Mouse (Mus musculus) intestine, embryonic 14.5 days (tissue): Measurements from ENCODE around the gene Filip1. TPM values are rescaled to one million over a fixed set of nuclear protein-coding genes. Genes with fewer than 3 reads are reported as not detected.

ENCODE experiments used
- ATAC-seq: fragments of 200-750 bp; cut with Nextera tagmentation; replicated peaks from 2 replicates; pipeline ENCODE4 v1.8.0; 2017; ENCODE audit warnings: low read depth, moderate number of reproducible peaks, moderate TSS enrichment, moderate library complexity; ENCODE audit not compliant: low FRiP score, low TSS enrichment
- DNase-seq: peaks from one replicate; pipeline ENCODE4 v3.0.0-alpha.2; 2018; ENCODE audit warnings: low spot score
- H3K27ac ChIP-seq: fragments of 300-500 bp; sonication (generic); 2 replicates; pipeline ENCODE4 v1.5.1; 2014; ENCODE audit warnings: low read depth, mild to moderate bottlenecking, control low read depth
- H3K27me3 ChIP-seq: fragments of 300-500 bp; sonication (generic); replicated peaks from 2 replicates; pipeline ENCODE4 v1.6.1; 2014; ENCODE audit warnings: low read length, control low read depth; ENCODE audit not compliant: control insufficient read depth, insufficient read depth
- H3K36me3 ChIP-seq: fragments of 300-500 bp; sonication (generic); 2 replicates; pipeline ENCODE4 v1.6.1; 2014; ENCODE audit warnings: low read length, control low read depth; ENCODE audit not compliant: control insufficient read depth, insufficient read depth
- H3K4me1 ChIP-seq: fragments of 300-500 bp; sonication (generic); replicated peaks from 2 replicates; pipeline ENCODE4 v1.6.1; 2014; ENCODE audit warnings: low read length, control low read depth, mixed read lengths; ENCODE audit not compliant: control insufficient read depth, insufficient read depth
- H3K4me2 ChIP-seq: fragments of 300-500 bp; sonication (generic); 2 replicates; pipeline ENCODE4 v1.6.1; 2014; ENCODE audit warnings: low read length
- H3K4me3 ChIP-seq: fragments of 300-500 bp; sonication (generic); 2 replicates; pipeline ENCODE4 v1.5.1; 2014; ENCODE audit warnings: low read depth, low read length, control low read depth, mixed read lengths
- H3K9ac ChIP-seq: fragments of 300-500 bp; sonication (generic); 2 replicates; pipeline ENCODE4 v1.6.1; 2014; ENCODE audit warnings: mild to moderate bottlenecking, low read length
- H3K9me3 ChIP-seq: fragments of 300-500 bp; sonication (generic); 2 replicates; pipeline ENCODE4 v1.6.1; 2016; ENCODE audit warnings: low read length, control low read depth; ENCODE audit not compliant: control insufficient read depth
- WGBS: fragments of 180-500 bp; shearing (Covaris S2); extraction: QIAGEN DNeasy Blood & Tissue Kit; methylation state at CpG from one replicate; pipeline ENCODE4 v1.1.7; 2014; 5-methylcytosine and 5-hydroxymethylcytosine counted together
- polyA plus RNA-seq: library from polyadenylated mRNA; unstranded; fragments of >200 nt; fragmentation: Nextera tagmentation; extraction: Ambion mirVana; gene quantifications from 2 replicates; pipeline ENCODE4 v1.2.1, GENCODE M21; 2014

The Filip1 gene
- polyA plus RNA-seq, 1 experiment from 2014 or later, result 7.2 TPM

GRCm38 (mm10) chr9:79948376-79948775, 64.3 kb downstream of the Filip1 start:
- Histone ChIP-seq H3K4me3 (no peak overlapping the region), H3K4me2 (no peak overlapping the region), H3K9ac (no peak overlapping the region), H3K4me1 (peaks cover 20% of the 10 kb centered on the region), H3K36me3 (no peaks in the 10 kb centered on the region), H3K27me3 (no peaks in the 10 kb centered on the region), H3K9me3 (no peaks in the 10 kb centered on the region), H3K27ac (no peak overlapping the region)
- WGBS, result 80% methylated on average over 2 of the region's 2 CpGs
- DNase-seq (no peak), ATAC-seq (no peak)

GRCm38 (mm10) chr9:79947973-79948372, 64.7 kb downstream of the Filip1 start:
- no peak for ATAC-seq
- DNase-seq, result no peak
- WGBS, result 71% methylated on average over 2 of the region's 2 CpGs
- Histone ChIP-seq H3K27me3 (no peaks in the 10 kb centered on the region), H3K4me2 (no peak overlapping the region), H3K36me3 (no peaks in the 10 kb centered on the region), H3K4me3 (no peak overlapping the region), H3K27ac (no peak overlapping the region), H3K4me1 (peaks cover 20% of the 10 kb centered on the region), H3K9ac (no peak overlapping the region), H3K9me3 (no peaks in the 10 kb centered on the region)

- Histone ChIP-seq H3K4me1 (peaks cover 16% of the 10 kb centered on the region; the same call in 1 of the 2 replicates), H3K9me3 (no peaks in the 10 kb centered on the region), H3K36me3 (no peaks in the 10 kb centered on the region), H3K4me2 (no peak overlapping the region), H3K4me3 (no peak overlapping the region), H3K27ac (no peak overlapping the region), H3K27me3 (no peaks in the 10 kb centered on the region), H3K9ac (no peak overlapping the region)
- DNase-seq (no peak), ATAC-seq (no peak)
- 76% methylated on average over 3 of the region's 3 CpGs for WGBS
Observed at GRCm38 (mm10) chr9:79947414-79947813, 65.2 kb downstream of the Filip1 start.

GRCm38 (mm10) chr9:79944872-79945271, 67.8 kb downstream of the Filip1 start:
- Histone ChIP-seq H3K4me1 (peaks cover 10% of the 10 kb centered on the region; the same call in 1 of the 2 replicates), H3K27me3 (no peaks in the 10 kb centered on the region), H3K4me3 (no peak overlapping the region), H3K9ac (no peak overlapping the region), H3K4me2 (peak overlapping the region; percentile 18), H3K27ac (peak overlapping the region; percentile 64), H3K9me3 (no peaks in the 10 kb centered on the region), H3K36me3 (no peaks in the 10 kb centered on the region)
- WGBS, result 32% methylated on average over 6 of the region's 6 CpGs
- no peak for DNase-seq
- ATAC-seq, result no peak

GRCm38 (mm10) chr9:79943986-79944385, 68.7 kb downstream of the Filip1 start:
- H3K27me3 ChIP-seq, result no peaks in the 10 kb centered on the region
- H3K27ac ChIP-seq, result peak overlapping the region; percentile 64; the same call in 1 of the 2 replicates
- peaks cover 10% of the 10 kb centered on the region; the same call in 1 of the 2 replicates for H3K4me1 ChIP-seq
- H3K36me3 ChIP-seq, result no peaks in the 10 kb centered on the region
- H3K9ac ChIP-seq, result no peak overlapping the region
- H3K4me3 ChIP-seq, result no peak overlapping the region
- no peak overlapping the region for H3K4me2 ChIP-seq
- 20% methylated on average over 10 of the region's 10 CpGs for WGBS
- H3K9me3 ChIP-seq, result no peaks in the 10 kb centered on the region
- ATAC-seq (no peak), DNase-seq (no peak)

- Histone ChIP-seq H3K9ac (no peak overlapping the region), H3K4me2 (no peak overlapping the region), H3K36me3 (no peaks in the 10 kb centered on the region), H3K4me1 (no peaks in the 10 kb centered on the region), H3K4me3 (no peak overlapping the region), H3K27me3 (no peaks in the 10 kb centered on the region), H3K27ac (no peak overlapping the region), H3K9me3 (no peaks in the 10 kb centered on the region)
- DNase-seq, result no peak
- 74% methylated on average over 11 of the region's 11 CpGs for WGBS
- no peak for ATAC-seq
Observed at GRCm38 (mm10) chr9:79938416-79939206, 74.0 kb downstream of the Filip1 start.

GRCm38 (mm10) chr9:79937570-79937969, 75.1 kb downstream of the Filip1 start:
- DNase-seq, result no peak
- Histone ChIP-seq H3K9me3 (no peaks in the 10 kb centered on the region), H3K9ac (no peak overlapping the region), H3K4me3 (no peak overlapping the region), H3K27ac (no peak overlapping the region), H3K4me1 (no peaks in the 10 kb centered on the region), H3K4me2 (no peak overlapping the region), H3K36me3 (no peaks in the 10 kb centered on the region), H3K27me3 (no peaks in the 10 kb centered on the region)
- WGBS, result 83% methylated on average over 6 of the region's 6 CpGs
- no peak for ATAC-seq

- no peaks in the 10 kb centered on the region for H3K4me1 ChIP-seq
- 93% methylated on average over 5 of the region's 5 CpGs for WGBS
- no peak overlapping the region for H3K4me2 ChIP-seq
- no peaks in the 10 kb centered on the region for H3K9me3 ChIP-seq
- ATAC-seq, result no peak
- H3K9ac ChIP-seq, result no peak overlapping the region
- peak; percentile 37 for DNase-seq
- H3K36me3 ChIP-seq, result no peaks in the 10 kb centered on the region
- H3K4me3 ChIP-seq, result no peak overlapping the region
- H3K27me3 ChIP-seq, result no peaks in the 10 kb centered on the region
- no peak overlapping the region for H3K27ac ChIP-seq
Observed at GRCm38 (mm10) chr9:79932578-79932977, 80.1 kb downstream of the Filip1 start.

GRCm38 (mm10) chr9:79928092-79928491, 84.6 kb downstream of the Filip1 start:
- H3K9ac ChIP-seq, result no peak overlapping the region
- no peak for ATAC-seq
- H3K9me3 ChIP-seq, result no peaks in the 10 kb centered on the region
- no peak for DNase-seq
- 87% methylated on average over 3 of the region's 3 CpGs for WGBS
- H3K27me3 ChIP-seq, result no peaks in the 10 kb centered on the region
- no peak overlapping the region for H3K27ac ChIP-seq
- H3K4me2 ChIP-seq, result no peak overlapping the region
- H3K36me3 ChIP-seq, result no peaks in the 10 kb centered on the region
- no peaks in the 10 kb centered on the region for H3K4me1 ChIP-seq
- H3K4me3 ChIP-seq, result no peak overlapping the region
